Mouse (Mus musculus): ENCODE measurements around the gene Flad1.

Flad1 gene

DNA sequence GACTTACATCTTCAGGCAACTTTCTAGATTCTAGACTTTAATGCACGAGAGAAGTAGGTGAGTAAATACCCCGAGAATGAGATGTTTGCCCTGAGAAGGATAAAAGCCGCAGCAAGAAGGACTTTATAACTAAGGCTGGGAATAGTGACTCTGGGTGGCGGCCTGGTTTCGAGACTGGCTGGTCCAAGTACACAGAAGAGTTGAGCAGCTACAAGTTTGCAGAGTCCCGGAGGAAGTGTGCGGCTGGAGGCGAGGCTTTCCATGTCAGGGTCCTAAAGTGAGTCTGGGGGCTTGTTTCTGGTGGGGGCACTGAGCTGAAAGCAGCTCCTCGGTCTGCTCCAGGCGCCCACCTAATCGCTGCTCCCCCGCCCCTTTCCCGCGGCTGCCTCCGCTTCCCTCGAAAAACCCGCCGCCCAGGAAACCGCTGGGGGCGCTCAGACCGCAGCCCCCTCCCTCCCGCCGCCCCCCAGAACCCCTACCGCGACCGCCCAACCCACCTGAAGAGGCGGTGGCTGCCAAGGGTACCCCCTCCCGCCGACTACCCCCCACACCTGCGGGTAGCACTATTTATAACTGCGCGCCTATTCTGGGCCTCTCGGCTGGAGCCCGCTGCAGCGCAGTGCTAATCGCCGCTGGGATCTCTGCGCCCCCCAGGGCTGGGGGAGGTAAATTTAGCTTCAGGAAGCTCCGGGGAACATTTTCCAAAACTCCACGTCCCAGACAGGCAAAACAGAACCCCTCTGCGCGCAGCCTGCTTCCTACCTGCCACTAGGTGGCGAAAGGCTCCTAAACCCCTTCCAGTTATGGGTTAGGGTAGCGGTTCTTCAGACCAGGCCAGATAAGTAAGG is 15.6 kb downstream of the Flad1 start:
- peak; percentile 69 to 70 for DNase-seq

DNA sequence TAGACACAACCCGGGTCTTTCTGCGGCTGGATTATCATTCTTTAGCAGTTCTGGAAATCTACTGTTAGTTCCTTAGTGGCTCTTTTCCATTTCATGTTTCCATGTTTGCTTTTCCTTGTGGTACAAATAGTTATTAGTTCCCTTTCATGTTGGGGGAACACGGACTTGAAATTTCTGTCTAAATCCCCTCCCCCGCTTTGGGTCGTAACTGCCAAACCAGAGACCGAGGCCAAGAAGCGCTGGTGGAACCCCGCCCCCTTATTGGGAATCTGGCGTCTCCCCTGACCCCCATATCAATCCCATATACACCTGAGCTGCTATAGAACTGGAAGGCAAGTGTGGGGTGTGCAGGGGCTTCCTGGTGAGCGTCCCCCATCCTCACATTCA is 16.3 kb downstream of the Flad1 start:
- no peak for DNase-seq

DNA sequence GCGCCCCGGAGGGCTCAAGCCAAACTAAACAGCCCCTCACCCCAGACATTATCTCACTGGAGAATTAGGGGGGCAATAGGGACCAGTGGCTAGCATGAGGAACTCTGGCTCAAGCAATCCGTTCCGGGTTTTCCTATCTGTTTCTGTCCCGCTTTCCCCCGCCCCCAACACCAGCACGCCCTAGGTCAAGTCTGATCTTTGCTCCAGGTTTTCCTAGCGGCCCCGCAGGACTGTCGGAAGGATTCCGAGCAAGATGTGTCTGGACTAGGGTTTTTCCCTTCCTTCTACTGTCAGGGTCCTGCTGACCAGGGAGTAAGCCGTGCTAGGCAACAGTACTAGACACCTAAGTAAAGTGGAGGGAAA is 16.8 kb downstream of the Flad1 start:
- DNase-seq = peak; percentile 88

DNA sequence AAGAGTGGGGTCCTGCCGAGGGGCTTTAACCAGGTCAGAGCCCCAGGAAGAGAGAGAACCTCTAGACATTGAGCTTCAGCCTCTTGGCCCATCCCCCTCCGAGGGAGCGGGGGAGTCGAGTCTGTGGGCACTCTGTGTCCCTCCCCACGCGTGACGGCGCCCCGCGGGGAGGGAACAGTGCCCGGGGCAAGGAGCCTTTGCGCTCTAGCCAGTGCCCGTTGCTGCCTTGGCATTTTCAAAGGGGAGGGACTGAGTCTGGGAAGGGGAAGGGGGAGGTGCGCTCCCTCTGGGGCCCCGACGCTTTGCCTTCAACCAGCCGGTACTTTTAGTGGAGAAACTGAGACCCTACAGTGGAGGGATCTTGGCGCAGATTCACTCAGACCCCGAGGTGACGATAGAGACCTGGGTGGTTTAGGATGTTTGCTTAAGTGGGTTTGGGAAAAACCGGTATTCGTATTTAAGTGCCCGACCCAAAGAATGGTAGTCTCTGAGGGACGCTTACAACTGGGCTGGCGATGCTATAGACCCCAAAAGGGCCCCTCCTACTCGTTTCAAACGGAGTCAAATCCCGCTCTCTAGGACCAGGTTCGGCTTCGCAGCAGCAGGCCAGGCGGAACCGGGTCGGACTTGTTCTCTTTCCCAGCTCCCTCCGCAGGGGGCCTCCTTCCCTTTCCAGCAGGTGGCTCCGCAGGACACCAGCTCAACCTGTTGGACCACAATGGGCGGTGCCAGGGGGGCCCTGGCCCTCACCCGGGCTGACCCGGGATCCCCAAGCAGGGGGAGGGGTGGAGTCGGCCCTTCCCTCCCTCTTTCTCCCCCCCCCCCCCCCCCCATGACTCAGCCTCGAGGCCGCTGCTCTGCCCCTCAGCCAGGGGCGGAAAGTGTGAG is 17.4 kb downstream of the Flad1 start, which contains the start of gene Zbtb7b:
TSS of gene Zbtb7b (minus strand) at position 771 of the 888 bp plus-strand sequence.
- peak; percentile 83 to 90 for DNase-seq

DNA sequence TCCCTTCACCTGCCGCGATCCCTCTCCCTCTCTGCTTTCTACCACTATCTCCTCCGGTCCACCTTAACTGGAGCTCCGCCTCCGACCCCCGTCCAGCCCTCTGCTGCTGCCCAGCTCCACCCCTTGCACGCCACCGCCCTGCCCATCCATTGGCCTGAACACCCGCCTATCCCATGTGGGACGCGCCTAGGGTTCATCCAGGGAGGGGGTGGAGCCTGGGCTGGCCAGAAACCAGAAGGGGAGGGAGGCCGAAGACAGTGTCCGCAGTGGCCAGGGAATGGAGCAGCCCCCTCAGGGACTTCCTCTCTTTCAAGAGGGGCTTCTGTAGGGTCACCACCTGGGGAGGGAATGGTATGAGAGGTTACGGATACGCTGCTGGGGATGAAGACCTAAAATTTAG is 18.1 kb downstream of the Flad1 start:
- DNase-seq = peak; percentile 97 to 99

DNA sequence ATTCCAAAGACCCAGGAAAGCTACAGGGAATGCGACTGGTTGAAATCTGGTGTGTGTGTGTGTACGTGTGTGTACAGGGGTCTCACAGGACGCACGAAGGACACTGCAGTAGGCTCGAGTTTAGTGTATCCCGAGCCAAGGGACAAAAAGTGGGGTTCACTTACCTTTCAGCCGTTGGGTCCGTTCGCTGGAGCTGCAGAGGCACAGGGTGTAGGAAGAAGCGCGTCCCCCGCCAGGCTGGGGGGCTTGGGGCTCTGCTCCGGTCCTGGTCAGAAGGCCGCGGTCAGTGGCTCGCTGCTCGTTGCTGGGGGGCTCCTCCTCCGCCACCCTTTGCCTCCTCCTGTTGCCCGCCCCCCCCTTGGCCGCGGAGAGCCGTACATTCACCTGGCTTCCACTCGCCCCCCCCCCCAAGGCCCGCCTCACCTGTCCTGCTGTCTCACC is 18.8 kb downstream of the Flad1 start:
- DNase-seq = peak; percentile 34 to 56

DNA sequence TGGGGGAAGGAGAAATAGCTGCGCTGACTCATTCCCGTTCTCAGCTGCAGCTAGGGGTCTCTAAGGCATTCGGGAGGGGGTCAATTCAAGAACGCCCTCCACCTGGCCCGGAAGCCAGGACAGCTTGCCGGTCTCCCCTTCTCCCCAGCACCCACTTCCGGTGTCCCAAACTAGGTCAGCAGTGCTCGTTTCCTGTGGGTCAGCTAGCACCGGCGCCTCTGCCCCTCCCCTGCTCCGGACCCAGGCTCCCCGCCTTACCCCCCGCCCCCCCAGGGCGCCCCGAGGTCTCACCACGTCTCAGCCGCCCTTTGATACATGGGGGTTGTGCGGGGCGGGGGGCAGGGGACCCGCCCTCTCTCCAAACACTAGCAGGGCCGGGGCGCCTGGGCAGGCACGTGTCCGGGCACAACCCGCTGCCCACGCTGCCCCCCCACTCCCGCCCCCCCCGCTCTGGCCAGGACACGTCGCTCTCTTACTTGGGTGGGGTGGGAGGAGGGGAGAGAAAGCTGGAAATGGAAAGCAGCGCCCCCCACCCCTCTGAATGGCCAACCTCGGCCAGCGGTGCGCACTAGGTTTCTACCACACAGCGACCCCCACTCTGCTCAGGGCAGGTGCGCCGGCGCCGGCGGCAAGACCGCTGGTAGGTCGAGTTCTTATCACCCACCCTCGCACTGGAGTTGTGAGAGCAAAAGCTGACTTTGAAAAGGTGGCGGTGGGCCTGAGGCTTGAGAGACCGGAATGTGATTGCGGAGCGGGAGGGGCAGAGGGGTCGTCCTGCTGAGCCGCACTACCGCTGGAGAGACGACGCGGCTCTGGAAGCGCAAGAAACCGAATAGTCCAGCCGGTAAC is 19.8 kb downstream of the Flad1 start:
- DNase-seq = peak; percentile 54 to 60

DNA sequence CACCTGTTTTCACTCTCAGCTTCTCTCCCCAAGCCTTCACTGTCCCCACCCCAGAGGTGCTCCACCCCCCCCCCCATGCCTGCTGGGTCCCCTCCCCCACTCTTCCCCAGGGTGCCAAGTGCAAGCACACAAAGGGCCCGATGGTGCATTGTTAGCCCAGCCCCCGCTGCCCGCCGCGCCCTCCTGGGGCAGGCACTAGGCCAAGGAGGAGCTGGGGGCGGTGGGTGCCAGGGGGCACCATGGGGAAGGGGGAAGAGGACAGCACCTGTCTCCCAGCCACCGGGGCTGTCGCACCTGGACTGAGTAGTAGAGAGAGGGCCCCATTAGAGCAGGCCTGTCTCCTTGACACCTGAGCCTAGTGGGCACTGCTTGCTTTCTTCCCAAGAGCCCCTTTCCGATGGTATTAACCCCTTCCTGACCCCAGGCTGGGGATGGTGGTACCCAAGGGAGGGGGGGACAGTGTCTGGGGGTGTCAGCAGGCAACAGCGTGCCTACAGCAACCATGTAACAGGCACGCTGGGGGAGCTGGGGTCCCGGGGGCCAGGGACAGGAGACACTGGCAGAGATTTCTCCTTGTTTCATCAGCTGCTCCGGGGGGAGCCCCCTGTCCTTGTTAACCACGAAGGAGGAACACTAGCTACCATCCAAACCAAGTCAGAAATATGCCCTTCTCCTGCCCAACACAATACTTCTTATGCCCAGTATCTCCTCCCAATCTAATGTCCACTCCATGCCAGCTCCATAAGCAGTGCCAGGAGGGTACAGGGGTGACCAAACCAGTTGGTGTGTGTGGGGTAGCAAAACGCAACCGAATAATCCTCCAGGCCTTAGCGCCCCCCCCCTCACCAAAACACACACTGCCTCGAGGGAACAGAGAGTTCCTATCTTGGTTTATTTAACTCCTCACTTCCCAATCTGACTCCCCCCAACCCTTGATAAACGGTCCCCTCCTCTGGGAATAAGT is 20.7 kb downstream of the Flad1 start:
- peak; percentile 26 to 34 for DNase-seq

DNA sequence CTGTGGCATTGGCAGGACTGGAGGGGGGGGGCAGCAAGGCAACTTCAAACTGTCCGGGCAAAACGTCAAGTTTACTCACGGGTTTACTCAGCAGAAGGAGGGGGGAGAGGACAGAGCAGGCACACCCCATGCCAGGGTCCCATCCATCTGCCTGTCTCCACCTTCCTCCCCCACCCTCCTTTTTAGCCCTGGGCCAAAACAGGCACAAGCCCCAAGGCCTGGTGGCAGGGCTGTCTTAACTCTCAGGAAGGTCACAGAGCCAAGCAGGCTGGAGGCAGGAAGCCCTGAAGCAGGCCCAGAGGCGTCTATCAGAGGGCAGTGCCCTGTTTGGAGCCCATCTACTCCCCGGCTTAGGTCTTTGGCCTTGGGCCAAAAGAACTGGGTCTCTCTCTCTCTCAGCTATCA is 21.6 kb downstream of the Flad1 start:
- DNase-seq = peak; percentile 29 to 33

DNA sequence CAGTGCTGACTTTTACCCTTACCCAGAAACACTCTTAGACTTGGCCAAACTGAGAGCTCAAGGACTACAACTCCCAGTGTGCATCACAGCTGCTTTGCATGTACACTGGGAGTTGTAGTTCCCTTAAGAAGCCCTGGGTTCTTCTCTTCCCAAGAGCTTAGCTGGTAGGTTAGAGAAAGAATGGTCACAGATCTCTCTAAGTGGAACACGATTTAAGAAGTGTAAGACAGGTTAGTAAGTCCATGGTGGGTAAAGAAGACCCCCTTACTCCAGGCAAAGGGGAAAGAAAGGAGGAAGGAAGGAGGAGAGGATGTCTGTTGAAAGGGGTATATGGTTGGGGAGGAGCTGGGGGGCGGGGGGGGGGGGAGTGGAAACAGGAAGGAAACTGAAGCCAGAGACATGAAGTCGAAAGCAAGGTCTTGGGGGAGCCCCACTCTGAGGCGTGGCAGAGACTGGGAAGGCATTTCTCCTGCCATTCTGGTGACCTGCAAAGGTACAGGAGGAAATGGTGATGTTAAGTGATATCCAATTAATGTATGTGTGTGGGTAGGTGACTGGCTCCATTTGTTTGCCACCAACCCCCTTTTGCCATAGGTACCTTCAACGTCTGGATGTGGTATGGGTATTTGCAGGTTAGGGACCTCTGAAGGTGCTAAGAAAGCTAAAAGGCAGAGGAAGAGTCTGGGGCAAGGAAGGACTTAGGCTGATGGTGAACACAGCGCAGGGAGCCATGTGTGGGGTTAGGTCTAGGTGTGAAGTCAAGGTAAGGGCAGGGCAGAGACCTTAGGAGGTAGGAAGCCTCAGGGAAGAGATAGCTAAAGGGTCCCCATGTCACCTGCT is 22.5 kb downstream of the Flad1 start:
- peak in 1 of 2 experiments; percentile 28 for DNase-seq

DNA sequence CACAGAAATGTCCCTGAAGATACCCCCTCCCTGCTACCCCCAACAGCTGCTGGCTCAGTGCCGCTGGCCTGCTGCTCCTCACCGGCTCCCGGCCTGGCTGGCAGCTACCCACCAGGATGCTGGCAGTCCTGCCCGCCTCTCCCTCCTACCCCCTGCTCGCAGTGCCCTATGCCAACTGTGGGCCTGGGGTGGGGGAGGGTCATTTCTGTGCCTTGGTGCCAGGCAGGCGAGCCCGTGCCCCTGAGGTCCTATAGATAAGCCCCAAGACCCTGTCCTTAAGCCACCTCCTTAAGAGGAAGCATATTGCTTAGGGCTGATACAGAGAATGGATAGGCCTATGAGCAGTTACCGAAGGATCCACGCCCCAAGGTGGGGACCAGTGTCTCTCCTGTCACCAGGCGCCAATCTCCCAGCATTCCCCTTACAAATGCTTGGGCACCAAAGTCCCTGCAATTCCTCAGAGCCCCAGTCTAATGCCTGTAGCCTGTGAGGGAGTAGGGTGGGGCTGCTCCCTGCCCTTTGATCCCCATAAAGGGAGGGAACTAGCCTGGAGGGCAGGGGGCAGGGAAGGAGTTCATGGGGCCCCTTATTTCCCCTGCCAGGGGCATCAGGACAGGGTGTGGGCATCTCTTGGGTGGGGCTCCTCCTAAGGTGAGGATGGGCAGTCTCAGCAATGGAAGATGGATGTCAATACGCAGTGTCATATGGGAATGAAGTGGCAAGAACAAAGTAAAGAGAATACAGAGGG is 23.4 kb downstream of the Flad1 start:
- DNase-seq = peak; percentile 32 to 53

DNA sequence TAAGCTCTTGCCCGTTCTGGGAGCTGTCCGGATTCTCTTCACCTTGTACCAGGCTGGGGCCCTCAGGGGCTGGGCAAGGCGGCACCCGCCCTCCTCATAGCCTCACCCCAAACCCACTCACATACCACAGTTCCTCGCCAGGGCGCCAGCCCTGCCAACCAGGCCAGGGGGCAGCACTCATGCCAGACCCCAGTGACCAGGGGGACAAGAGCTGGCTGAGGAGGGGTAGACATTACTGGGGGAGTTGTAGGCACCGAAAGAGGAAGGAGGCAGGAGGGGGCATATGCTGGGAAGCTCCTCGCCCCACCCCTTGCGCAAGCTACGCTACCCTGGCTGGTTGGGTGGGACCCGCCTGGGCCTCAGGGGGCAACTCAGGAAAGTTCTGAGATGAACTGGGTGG is 24.0 kb downstream of the Flad1 start:
- no peak for DNase-seq

DNA sequence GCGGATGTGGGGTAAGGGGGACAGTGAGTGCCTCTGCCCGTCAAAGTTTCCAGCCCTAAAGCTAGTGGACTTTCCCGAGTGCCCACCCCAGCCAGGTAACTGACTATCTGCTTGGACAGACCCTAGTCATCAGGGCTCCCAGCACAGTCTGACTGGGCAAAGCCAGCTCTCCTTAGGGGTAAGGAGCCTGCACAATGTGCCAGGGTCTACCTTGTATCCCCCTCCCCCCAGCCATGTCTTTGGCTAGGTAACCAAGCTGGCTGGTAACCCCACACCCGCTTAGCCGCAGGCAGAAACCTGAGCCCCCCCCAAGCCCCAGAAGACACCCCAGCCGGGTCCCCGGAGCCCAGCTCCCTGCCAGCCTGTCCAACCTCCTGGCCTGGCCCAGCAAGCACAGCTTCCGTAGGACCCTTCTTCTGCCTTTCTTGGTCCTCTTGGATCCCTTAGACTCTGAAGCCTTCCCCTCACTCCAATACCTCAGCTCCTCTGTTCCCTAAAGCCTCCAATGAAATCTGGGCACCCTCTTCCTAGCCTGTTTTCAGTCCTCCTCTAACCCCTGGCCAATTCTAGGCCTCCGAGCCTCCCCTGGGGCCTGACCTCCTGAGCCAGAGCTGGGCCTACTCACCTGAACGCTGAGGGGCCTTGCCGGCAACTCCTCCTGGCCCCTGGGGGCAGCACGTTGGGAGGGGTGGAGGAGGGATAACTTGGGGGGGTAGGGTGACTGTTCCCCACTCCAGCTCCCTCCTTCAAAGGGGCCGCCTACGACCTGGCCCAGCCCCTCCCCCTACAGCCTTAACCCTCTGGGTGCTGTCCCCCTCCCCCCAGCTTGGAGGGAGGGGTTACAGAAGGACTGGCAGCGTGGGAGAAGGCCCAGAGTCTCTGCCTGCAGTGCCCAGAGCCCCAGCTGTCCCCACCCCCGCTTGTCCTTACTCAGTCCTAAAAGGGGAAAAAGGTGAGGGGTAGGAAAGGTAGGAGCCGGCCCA is 24.9 kb downstream of the Flad1 start:
- no peak for DNase-seq

DNA sequence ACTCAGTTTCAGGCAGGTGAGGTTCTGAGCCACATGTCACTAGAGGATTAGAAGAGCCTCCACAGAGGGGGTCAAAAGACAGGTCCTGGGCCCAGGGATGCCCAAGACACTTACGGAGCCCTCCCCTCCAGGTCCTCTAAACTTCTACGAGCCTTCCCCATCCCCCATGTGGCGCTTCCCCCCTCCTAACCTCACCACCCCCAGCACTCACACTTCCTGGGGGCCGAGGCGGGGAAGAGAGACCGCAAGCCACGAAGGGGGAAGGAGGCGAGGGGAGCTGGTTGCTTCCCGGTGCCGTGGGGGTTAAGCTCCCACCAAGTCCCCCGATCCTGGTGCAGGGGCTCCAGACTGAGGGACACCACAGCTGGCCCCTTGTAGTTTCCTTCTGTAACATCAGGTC is 26.2 kb downstream of the Flad1 start:
- no peak for DNase-seq

DNA sequence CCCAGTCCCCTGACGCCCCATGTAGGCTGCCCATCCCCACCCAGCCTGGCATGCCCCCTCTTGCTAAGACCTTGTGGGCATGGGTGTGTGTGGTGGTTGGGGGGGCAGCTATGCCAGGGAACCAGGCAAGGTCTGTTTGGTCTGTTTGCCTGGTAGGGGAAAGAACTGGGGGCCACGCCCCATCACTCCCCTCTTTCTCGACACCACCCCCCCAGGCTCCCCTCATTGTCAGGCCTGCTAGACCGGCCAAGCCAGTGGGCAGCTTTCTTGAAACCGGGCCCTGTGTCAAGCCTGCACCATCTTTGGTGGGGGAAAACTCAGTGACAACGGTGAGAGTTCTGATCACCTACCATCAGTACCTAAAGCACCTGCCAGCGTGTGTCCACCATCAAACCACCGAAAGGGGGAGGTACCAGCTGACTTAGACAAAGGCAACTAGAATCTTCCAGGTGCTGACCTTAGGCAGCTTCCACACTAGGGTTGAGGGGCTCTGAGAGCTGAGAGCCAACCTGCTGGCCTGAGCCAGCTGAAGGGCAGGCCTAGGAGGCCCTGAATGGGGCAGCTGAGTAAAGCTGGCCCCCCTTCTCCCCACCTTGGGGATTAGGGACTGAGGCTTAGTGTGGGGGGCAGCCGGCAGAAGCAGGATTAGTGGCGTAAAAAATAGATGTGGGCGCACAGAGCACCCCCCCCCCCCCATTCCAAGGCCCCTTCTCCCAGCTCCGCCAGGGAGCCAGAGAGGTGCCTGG is 27.2 kb downstream of the Flad1 start:
- DNase-seq = no peak

DNA sequence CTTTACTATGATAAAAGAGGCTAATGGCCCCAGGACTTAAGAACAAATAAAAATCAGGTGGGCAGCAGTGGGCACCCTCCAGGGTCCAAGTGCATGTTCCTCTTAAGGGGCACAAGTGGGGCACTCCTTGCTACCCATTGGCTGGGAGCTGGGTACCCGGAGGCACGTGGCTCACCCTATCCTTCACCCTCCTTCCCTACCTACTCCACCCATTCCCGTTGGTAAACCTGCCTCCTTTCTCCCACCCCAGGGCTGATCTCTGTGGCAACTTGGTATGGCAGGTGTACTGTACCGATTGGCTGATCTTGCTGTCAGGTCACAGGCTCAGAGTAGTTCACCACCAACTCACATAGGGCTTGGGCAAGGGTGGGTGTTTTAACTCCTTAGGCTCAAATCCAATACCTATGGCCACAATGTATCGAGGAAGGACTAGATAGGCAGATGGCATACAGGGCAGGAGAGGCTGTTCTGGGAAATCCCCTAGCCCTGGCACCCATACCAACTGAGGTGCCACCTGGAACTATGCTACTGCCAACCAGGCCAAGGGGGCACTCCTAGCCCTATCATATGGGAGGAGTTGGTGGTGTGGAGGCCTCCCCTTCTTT is 27.9 kb downstream of the Flad1 start:
- no peak for DNase-seq

DNA sequence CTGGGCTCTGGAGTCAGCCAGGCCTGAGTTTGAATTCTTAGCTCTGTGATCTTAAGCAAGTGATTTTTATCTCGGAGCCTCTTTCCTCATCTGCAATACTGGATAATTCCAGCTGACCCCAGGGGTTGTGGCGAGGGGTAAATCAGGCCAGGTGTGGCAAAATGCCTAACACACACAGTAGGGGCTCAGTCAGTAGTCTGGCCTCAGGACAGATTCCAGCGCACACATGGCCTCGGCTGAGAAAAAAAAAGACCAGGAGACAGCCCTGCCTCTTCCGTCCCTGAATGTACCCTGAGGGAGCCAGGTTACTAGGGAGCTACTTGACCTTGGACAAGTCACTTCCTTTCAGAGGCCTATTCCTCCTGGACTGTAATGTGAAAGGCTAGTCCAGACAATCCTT is 28.7 kb downstream of the Flad1 start:
- no peak for DNase-seq

All from cerebellum, postnatal 36 days (tissue).